Mouse (Mus musculus) forebrain, embryonic 10.5 days (tissue): ENCODE data around the gene Asxl2. TPM values are rescaled to one million over a fixed set of nuclear protein-coding genes. Genes with fewer than 3 reads are reported as not detected.

Experiments used
- polyA plus RNA-seq: library from polyadenylated mRNA; unstranded; fragments of >200 nt; fragmentation: Nextera tagmentation; extraction: Ambion mirVana; gene quantifications from 2 replicates; pipeline ENCODE4 v1.2.1, GENCODE M21; 2016

The Asxl2 gene
- polyA plus RNA-seq, 1 experiment from 2014 or later, result 16.4 TPM

Other genes starting within 250 kb of the Asxl2 start
- gene Rab10, start 116.9 kb upstream of the Asxl2 start, polyA plus RNA-seq, result 69.4 and 71.5 TPM in 2 replicates
- 15.0 and 15.1 TPM in 2 replicates for gene Kif3c, start 61.7 kb upstream of the Asxl2 start, polyA plus RNA-seq
- 29.7 and 31.3 TPM in 2 replicates for gene Dtnb, start 145.5 kb downstream of the Asxl2 start, polyA plus RNA-seq